Mouse (Mus musculus) forebrain, embryonic 14.5 days (tissue): ENCODE data around the gene Coa5. TPM values are rescaled to one million over a fixed set of nuclear protein-coding genes. Genes with fewer than 3 reads are reported as not detected.

Source experiments
- ATAC-seq: fragments of 200-750 bp; cut with Nextera tagmentation; 2 replicates; pipeline ENCODE4 v1.8.0; 2017; ENCODE audit warnings: mild to moderate bottlenecking, moderate library complexity
- DNase-seq: peaks from one replicate; pipeline ENCODE4 v3.0.0-alpha.2; 2015; ENCODE audit warnings: low spot score
- H3K27ac ChIP-seq: fragments of 300-500 bp; sonication (generic); 2 replicates; pipeline ENCODE4 v1.5.1; 2014; ENCODE audit warnings: low read depth, mild to moderate bottlenecking, control low read depth, low read length, moderate library complexity
- H3K27me3 ChIP-seq: fragments of 300-500 bp; sonication (generic); replicated peaks from 2 replicates; pipeline ENCODE4 v1.6.1; 2014; ENCODE audit warnings: low read length, control low read depth, mixed read lengths; ENCODE audit not compliant: control insufficient read depth, insufficient read depth
- H3K36me3 ChIP-seq: fragments of 300-500 bp; sonication (generic); 2 replicates; pipeline ENCODE4 v1.6.1; 2014; ENCODE audit warnings: low read length, control low read depth; ENCODE audit not compliant: control insufficient read depth, insufficient read depth
- H3K4me1 ChIP-seq: fragments of 300-500 bp; sonication (generic); 2 replicates; pipeline ENCODE4 v1.6.1; 2014; ENCODE audit warnings: antibody characterized with exemption, low read length, control low read depth; ENCODE audit not compliant: control insufficient read depth, insufficient read depth
- H3K4me2 ChIP-seq: fragments of 300-500 bp; sonication (generic); 2 replicates; pipeline ENCODE4 v1.6.1; 2014; ENCODE audit warnings: mild to moderate bottlenecking, control low read depth, low read length
- H3K4me3 ChIP-seq: fragments of 300-500 bp; sonication (generic); 2 replicates; pipeline ENCODE4 v1.5.1; 2014; ENCODE audit warnings: low read depth, low read length, control low read depth
- H3K9ac ChIP-seq: fragments of 300-500 bp; sonication (generic); 2 replicates; pipeline ENCODE4 v1.6.1; 2014; ENCODE audit warnings: mild to moderate bottlenecking, low read length, control low read depth, moderate library complexity
- H3K9me3 ChIP-seq: fragments of 300-500 bp; sonication (generic); replicated peaks from 2 replicates; pipeline ENCODE4 v1.6.1; 2016; ENCODE audit warnings: low read length, control low read depth, mixed read lengths; ENCODE audit not compliant: control insufficient read depth
- WGBS: fragments of 180-500 bp; shearing (Covaris S2); extraction: QIAGEN DNeasy Blood & Tissue Kit; methylation state at CpG from one replicate; pipeline ENCODE4 v1.1.7; 2014; 5-methylcytosine and 5-hydroxymethylcytosine counted together
- polyA plus RNA-seq: library from polyadenylated mRNA; unstranded; fragments of >200 nt; fragmentation: Nextera tagmentation; extraction: Ambion mirVana; gene quantifications from 2 replicates; pipeline ENCODE4 v1.2.1, GENCODE M21; 2014

The Coa5 gene
- polyA plus RNA-seq, 1 experiment from 2014 or later = 53.1 TPM

GRCm38 (mm10) chr1:37471179-37472148, 41.6 kb upstream of the Coa5 start:
- Histone ChIP-seq H3K9me3 (no peaks in the 10 kb centered on the region), H3K4me3 (no peak overlapping the region), H3K4me1 (no peaks in the 10 kb centered on the region), H3K27me3 (no peaks in the 10 kb centered on the region), H3K36me3 (no peaks in the 10 kb centered on the region), H3K27ac (no peak overlapping the region), H3K9ac (no peak overlapping the region), H3K4me2 (no peak overlapping the region)
- ATAC-seq (no peak), DNase-seq (no peak)
- 87% methylated on average over 6 of the region's 6 CpGs for WGBS

GRCm38 (mm10) chr1:37469007-37469406, 39.1 kb upstream of the Coa5 start:
- Histone ChIP-seq H3K9me3 (no peaks in the 10 kb centered on the region), H3K27me3 (no peaks in the 10 kb centered on the region), H3K27ac (no peak overlapping the region), H3K9ac (no peak overlapping the region), H3K4me2 (no peak overlapping the region), H3K4me1 (no peaks in the 10 kb centered on the region), H3K4me3 (no peak overlapping the region), H3K36me3 (no peaks in the 10 kb centered on the region)
- WGBS = 92% methylated on average over 5 of the region's 5 CpGs
- DNase-seq = no peak
- no peak for ATAC-seq

- no peak overlapping the region for H3K4me2 ChIP-seq
- H3K27ac ChIP-seq = no peak overlapping the region
- no peaks in the 10 kb centered on the region for H3K27me3 ChIP-seq
- DNase-seq (no peak), ATAC-seq (no peak)
- H3K4me1 ChIP-seq = no peaks in the 10 kb centered on the region
- no peak overlapping the region for H3K4me3 ChIP-seq
- WGBS = 88% methylated on average over 4 of the region's 4 CpGs
- H3K9me3 ChIP-seq = no peaks in the 10 kb centered on the region
- no peak overlapping the region for H3K9ac ChIP-seq
- no peaks in the 10 kb centered on the region for H3K36me3 ChIP-seq
Measured at GRCm38 (mm10) chr1:37467806-37468205, 37.9 kb upstream of the Coa5 start.

GRCm38 (mm10) chr1:37466322-37466995, 36.6 kb upstream of the Coa5 start:
- H3K4me2 ChIP-seq = no peak overlapping the region
- ATAC-seq (no peak), DNase-seq (no peak)
- H3K9ac ChIP-seq = no peak overlapping the region
- no peak overlapping the region for H3K27ac ChIP-seq
- no peaks in the 10 kb centered on the region for H3K4me1 ChIP-seq
- no peaks in the 10 kb centered on the region for H3K27me3 ChIP-seq
- no peaks in the 10 kb centered on the region for H3K36me3 ChIP-seq
- 86% methylated on average over 3 of the region's 3 CpGs for WGBS
- no peaks in the 10 kb centered on the region for H3K9me3 ChIP-seq
- H3K4me3 ChIP-seq = no peak overlapping the region

- 87% methylated on average over 10 of the region's 10 CpGs for WGBS
- ATAC-seq = no peak
- Histone ChIP-seq H3K9me3 (no peaks in the 10 kb centered on the region), H3K4me3 (no peak overlapping the region), H3K27ac (no peak overlapping the region), H3K9ac (no peak overlapping the region), H3K36me3 (no peaks in the 10 kb centered on the region), H3K4me1 (no peaks in the 10 kb centered on the region), H3K4me2 (no peak overlapping the region), H3K27me3 (no peaks in the 10 kb centered on the region)
- no peak for DNase-seq
Measured at GRCm38 (mm10) chr1:37464878-37465452, 35.1 kb upstream of the Coa5 start.

- H3K9me3 ChIP-seq = no peaks in the 10 kb centered on the region
- no peaks in the 10 kb centered on the region for H3K4me1 ChIP-seq
- H3K27ac ChIP-seq = no peak overlapping the region
- ATAC-seq = no peak
- no peak overlapping the region for H3K9ac ChIP-seq
- no peak overlapping the region for H3K4me3 ChIP-seq
- WGBS = 93% methylated on average over 7 of the region's 7 CpGs
- no peaks in the 10 kb centered on the region for H3K27me3 ChIP-seq
- no peak overlapping the region for H3K4me2 ChIP-seq
- DNase-seq = no peak
- no peaks in the 10 kb centered on the region for H3K36me3 ChIP-seq
Measured at GRCm38 (mm10) chr1:37457546-37457945, 27.6 kb upstream of the Coa5 start.

GRCm38 (mm10) chr1:37451270-37451669, 21.4 kb upstream of the Coa5 start:
- H3K27ac ChIP-seq = no peak overlapping the region
- WGBS = 89% methylated on average over 8 of the region's 8 CpGs

GRCm38 (mm10) chr1:37448361-37449095, 18.6 kb upstream of the Coa5 start:
- no peak overlapping the region for H3K9ac ChIP-seq

More at GRCm38 (mm10) chr1:37451270-37451669, 21.4 kb upstream of the Coa5 start:
- H3K9ac ChIP-seq = no peak overlapping the region
- no peaks in the 10 kb centered on the region for H3K4me1 ChIP-seq
- ATAC-seq (no peak), DNase-seq (no peak)
- H3K4me2 ChIP-seq = no peak overlapping the region
- H3K27me3 ChIP-seq = no peaks in the 10 kb centered on the region
- H3K36me3 ChIP-seq = 0 out of 2 replicates have a peak, but pooled peaks cover 9% of the 10 kb centered on the region
- H3K4me3 ChIP-seq = no peak overlapping the region
- H3K9me3 ChIP-seq = no peaks in the 10 kb centered on the region

More at GRCm38 (mm10) chr1:37448361-37449095, 18.6 kb upstream of the Coa5 start:
- 84% methylated on average over 10 of the region's 10 CpGs for WGBS
- ATAC-seq (no peak), DNase-seq (peak; percentile 43)
- H3K4me2 ChIP-seq = no peak overlapping the region
- H3K4me1 ChIP-seq = no peaks in the 10 kb centered on the region
- no peak overlapping the region for H3K4me3 ChIP-seq
- no peak overlapping the region for H3K27ac ChIP-seq
- 0 out of 2 replicates have a peak, but pooled peaks cover 9% of the 10 kb centered on the region for H3K36me3 ChIP-seq
- H3K27me3 ChIP-seq = no peaks in the 10 kb centered on the region
- no peaks in the 10 kb centered on the region for H3K9me3 ChIP-seq
